Mouse (Mus musculus): ENCODE measurements around the gene Gm49721. TPM values are rescaled to one million over a fixed set of nuclear protein-coding genes. Genes with fewer than 3 reads are reported as not detected.
"Not testable (repeated sequence)": the region's sequence is repeated elsewhere in the genome, so short reads cannot be mapped to it uniquely, and the experiment has no call there.

The Gm49721 gene
- polyA plus RNA-seq, 1 experiment: 0.28 TPM

- not testable (repeated sequence) for DNase-seq (ENCODE audit: low spot score)
These were observed 1.4 kb downstream of the Gm49721 start for GRCm38 (mm10) chr17:6980144-6980543.

- not testable (repeated sequence) for DNase-seq (ENCODE audit: low spot score)
These were observed 7.4 kb downstream of the Gm49721 start for GRCm38 (mm10) chr17:6986118-6986517.

DNA sequence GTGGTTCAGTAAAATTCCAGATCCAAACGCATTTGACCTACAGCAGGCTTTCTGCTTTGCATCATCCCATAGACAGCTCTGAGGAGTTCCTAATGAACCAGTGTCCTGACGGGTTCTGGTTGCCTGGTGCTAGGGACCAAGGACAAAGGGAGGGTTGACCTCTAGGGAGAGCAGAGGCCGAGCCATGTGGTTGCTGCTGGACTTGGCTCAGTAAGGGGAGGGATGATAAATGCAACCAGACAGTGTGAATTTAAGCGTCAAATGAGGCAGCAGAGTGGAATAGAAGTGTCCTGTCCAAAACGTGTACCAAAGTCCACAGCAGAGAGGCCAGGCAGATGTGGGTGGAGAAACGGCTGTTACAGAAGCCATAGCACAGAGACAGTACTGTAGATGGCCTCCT, 16.8 kb downstream of the Gm49721 start:
- DNase-seq (ENCODE audit: low spot score): not testable (repeated sequence)

DNA sequence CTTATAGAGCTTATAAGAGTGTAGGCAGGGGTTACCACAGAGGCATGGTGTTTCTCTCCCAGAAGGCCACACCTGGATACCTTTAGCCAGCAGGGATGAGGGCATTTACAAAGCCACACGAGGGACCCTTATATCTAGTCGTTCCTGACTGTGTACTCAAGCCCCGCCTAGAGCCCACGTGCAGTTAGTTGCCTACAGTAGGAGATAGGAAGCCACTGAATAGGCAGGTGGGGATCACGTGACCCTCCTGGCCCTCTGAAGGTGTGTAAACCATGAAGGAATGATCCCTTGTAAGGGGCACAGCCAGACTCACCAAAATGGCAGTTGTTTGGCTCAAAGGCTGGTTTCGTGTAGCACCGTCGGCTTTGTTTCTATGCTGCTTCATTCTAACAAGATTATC, 18.1 kb downstream of the Gm49721 start:
- DNase-seq (ENCODE audit: low spot score): not testable (repeated sequence)

DNA sequence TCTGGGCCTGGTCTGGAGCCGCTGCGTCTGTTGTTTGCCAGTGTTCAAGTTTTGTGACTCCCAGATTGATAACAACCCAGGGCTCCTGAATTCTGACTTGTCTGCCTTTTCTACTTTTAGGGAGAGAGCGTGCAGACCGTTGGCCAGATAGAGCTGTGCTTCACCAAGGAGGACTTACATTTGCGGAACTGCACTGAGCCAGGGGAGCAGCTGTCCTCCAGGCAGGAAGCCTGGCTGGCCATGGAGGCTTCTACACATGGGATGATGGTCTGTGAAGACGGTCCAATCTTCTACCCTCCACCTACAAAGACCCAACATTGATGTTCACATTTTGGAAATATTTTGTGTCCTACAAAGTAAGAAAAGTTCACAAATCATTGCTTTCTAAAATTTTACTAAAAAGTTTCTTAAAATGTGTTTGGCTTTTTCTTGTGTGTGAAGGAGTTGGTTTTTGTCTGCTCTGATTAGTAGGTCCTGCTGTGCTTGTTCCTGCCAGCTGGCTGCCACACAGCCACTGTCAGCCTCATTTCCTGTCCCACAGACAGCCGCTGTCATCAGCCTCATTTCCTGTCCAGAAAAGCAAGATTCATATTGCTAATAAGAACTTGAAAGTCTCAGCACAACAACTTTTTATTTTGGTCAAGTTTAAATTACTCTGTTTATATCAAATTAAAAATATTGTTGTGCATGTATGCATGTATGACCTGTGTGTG, 19.2 kb downstream of the Gm49721 start:
- DNase-seq (ENCODE audit: low spot score): not testable (repeated sequence)

GRCm38 (mm10) chr17:7001790-7002585, 23.3 kb downstream of the Gm49721 start:
- DNase-seq (ENCODE audit: low spot score): not testable (repeated sequence)

DNA sequence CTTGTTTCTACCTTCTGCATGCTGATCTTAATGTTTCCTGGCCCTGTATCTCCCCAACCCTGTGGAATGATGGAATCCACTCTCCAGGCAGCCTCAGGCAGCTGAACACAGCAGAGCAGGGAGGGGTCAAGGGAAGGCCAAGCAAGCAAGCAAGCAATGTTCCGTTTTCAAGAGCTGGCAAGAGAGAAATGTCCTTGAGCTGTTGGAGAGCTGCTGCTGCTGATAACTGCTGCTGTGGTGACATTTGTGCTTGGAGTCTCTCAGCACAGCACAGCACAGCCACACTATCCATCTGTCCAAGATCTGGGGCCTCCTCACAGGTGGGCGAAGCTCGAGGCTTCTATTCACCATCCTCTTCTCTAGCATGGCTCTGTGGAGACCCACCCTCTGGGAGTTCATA, 24.7 kb downstream of the Gm49721 start:
- not testable (repeated sequence) for DNase-seq (ENCODE audit: low spot score)

GRCm38 (mm10) chr17:7005646-7006045, 26.9 kb downstream of the Gm49721 start:
- DNase-seq (ENCODE audit: low spot score): not testable (repeated sequence)

DNA sequence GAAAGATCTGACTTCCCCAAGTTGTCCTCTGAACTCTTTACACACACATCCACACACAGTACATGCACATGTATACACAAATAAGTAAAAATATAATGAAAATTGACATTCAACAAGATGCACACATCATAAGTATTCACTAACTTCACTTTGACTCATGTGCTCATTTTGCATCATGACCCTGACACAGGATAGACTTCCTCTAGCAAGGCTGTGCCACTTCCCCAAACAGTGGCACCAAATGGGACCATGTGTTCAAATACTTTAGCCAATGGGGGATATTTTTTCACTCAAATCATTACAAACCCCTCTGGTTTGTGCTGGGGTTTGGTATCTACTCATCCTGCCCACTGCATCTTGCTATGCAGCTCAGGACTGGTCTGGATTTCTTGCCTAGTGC, 30.2 kb downstream of the Gm49721 start:
- DNase-seq (ENCODE audit: low spot score): not testable (repeated sequence)

- DNase-seq (ENCODE audit: low spot score): not testable (repeated sequence)
These were observed 30.7 kb downstream of the Gm49721 start for GRCm38 (mm10) chr17:7009440-7009839.

- DNase-seq (ENCODE audit: low spot score): not testable (repeated sequence)
These were observed 31.2 kb downstream of the Gm49721 start for GRCm38 (mm10) chr17:7009901-7010300.

DNA sequence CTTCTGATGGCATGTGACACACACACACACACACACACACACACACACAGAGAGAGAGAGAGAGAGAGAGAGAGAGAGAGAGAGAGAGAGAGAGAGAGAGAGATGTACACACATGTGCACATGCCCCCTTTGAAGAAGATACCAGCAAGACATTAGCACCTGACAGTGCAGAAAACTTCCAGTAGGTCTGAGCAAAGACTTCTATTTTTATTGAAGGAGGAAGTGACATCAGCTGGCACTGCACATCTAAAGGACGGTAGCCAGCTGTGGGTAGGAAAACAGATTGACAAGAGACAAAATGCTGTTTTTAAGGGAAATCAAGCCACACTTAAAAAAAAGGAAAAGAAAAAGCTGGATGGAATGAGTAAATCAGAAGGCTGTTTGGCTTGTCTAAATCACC, 35.5 kb downstream of the Gm49721 start:
- not testable (repeated sequence) for DNase-seq (ENCODE audit: low spot score)

DNA sequence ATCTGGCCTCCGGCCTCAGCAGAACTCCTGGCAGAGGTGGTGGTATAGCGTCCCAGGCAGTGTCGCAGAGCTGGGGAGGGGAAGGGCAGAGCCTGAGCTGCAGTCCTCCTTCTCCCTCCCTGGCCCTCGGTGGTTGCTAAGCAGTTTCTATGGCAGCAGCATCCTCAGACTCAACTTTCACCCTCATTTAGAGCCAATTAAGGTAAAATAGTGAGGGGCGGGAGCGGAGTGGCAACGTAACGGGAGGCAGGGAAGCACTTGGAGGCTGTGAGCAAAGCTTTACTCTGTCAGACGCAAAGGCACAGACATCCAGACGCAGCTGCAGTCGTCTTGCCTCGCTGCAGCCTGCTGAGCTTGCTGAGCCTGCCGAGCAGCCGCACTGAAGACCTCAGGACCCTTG, 46.6 kb downstream of the Gm49721 start, which contains the start of gene Gm1604a:
Gm1604a (plus strand) TSS at position 312 of the 400 bp plus-strand sequence.
- DNase-seq (ENCODE audit: low spot score): not testable (repeated sequence)

- DNase-seq (ENCODE audit: low spot score): not testable (repeated sequence)
These were observed 47.2 kb downstream of the Gm49721 start for GRCm38 (mm10) chr17:7025764-7026346.

- DNase-seq (ENCODE audit: low spot score): not testable (repeated sequence)
These were observed 51.5 kb downstream of the Gm49721 start for GRCm38 (mm10) chr17:7030204-7030603.

DNA sequence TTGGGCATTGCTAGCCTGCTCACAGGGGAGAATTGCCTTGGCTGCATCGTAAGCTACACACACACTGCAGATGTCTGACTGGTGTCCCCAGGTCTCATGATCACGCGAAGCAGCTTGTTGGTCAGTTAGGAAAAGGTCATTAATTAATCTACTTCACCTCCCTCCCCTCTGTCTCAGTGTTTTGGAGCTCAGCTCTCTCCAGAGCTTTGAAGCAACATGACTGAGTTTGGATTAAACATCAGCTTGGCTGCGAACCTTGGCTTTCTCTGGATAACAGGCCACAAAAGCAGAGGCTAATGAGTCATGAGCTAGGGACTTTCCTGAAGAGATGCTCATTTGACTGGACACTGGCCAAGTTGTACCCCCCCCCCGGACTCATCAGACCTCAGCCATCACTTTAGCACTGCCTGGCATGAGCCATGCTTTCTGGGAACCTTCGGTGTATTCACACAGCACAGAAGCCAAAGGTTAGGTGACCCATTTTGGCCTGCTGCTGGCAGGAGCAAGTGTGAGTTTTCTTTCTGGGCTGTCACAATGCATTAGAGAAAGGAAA, 52.0 kb downstream of the Gm49721 start:
- not testable (repeated sequence) for DNase-seq (ENCODE audit: low spot score)

- not testable (repeated sequence) for DNase-seq (ENCODE audit: low spot score)
These were observed 54.8 kb downstream of the Gm49721 start for GRCm38 (mm10) chr17:7033192-7034166.

DNA sequence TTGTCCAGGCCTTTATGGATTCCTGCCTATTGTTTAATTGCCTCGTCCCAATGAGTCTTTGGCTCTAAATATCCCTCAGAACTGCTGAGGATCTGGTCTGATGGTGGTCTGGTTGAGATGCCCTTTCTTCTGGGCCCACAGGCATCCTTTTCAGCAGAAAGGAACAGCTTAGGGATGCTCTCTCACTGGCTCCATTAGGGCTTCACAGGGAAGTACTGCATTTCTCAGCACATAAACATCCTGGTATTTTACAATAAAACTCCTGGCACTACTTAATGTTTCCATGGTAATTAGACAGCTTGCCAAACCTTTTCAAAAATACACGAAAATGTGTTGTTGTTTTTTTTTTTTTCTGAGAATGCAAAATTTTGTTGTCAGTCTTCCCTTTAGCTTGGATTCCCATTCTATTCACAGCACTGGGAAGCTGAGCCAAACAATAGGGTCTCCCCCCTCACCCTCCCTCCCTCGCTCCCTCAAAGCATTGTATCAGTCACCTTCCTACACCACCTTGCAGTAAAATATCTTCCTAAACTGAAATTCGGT, 90.4 kb downstream of the Gm49721 start:
- DNase-seq (ENCODE audit: low spot score): not testable (repeated sequence)

- DNase-seq (ENCODE audit: low spot score): not testable (repeated sequence)
These were observed 91.0 kb downstream of the Gm49721 start for GRCm38 (mm10) chr17:7069561-7070240.

- not testable (repeated sequence) for DNase-seq (ENCODE audit: low spot score)
These were observed 95.8 kb downstream of the Gm49721 start for GRCm38 (mm10) chr17:7074494-7074893.

Data from urinary bladder, adult 2 months (tissue).